Mouse (Mus musculus): Measurements from ENCODE around the gene Timm8a2.

Timm8a2 gene

DNA sequence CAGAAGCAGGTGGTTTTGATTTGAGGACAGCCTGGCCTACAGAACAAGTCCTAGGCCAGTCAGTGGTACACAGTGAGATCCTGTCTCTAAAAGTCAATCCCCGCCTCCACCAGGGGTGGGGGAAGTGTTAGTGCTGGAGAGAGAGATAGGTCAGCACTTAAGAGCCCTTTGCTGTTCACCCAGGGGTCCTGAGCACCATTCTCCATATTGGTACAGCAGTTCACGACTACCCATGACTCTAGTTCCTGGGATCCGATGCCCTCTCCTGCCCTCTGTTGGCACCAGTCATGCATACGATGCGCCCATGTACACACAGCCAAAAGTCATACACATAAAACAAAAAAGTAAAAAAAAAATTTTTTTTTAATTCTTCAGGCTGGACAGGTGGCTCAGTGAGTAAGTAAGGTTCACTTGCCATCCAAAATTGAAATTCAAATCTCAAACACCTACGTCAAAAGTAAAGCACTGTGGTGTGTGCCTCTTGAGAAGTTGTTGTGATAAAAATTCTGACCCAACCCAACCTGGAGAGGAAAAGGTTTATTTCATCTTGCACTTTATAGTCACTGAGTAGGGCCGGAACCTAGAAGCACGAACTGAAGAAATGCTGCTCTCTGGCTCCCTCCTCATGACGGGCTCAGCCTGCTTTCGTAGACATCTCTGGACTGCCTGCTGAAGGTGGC is 28.1 kb downstream of the Timm8a2 start:
- no peak for DNase-seq

DNA sequence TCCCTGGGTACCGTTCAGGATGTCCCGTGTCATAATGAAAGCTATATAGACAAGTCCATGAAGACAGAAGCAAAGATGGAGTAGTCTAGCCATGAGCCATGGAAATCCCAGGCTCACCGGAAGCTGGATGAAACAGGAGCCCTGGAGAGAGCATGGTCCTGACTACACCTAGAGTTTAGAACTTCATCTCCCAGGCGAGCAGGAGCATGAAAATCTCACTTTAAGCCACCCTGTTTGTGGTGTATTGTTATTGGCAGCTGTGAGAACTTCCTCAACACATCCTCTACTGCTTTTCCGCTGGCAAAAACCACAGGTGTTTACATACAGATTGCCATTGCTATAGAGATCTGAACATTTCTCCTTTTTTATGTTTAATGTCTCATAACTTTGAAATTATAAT is 29.1 kb downstream of the Timm8a2 start:
- no peak for DNase-seq

DNA sequence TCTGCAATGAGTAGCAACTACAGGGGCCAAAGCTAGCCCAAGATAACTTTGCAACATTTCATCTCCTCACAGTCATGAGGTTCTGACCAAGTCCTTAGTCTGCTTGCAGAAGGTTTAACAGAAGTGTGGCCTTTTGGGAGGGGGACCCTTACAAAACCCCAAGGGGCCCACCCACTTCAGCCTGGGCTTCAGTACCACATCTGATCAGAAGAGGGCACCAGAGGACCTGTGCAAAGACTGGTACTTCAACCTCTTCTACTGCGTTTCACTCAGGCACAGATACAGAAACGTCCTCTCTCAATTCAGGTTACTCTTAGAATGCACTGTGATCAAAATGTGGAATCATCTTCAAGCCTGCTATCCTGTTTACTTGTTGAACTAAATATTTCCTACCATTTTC is 30.0 kb downstream of the Timm8a2 start:
- DNase-seq, result peak; percentile 48 to 83

DNA sequence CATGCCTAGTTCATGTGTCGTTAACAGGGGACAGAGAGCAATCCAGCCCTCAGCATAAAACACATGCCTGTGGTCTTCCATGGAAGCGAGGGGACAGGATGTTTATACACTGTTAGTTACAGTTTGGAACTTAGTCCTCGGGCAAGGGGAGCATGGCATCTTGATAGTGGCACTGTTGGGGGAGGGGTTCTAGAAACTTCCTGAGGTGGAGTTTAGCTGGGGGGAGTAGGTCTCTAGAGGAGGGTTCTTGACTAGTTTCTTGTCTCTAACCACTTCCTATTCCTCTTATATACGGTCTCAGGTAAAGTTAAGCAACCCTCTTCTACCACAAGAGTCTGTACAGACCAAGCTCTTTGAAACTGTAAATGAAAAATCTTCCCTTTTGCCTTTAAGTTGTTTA is 31.8 kb downstream of the Timm8a2 start:
- no peak for DNase-seq

DNA sequence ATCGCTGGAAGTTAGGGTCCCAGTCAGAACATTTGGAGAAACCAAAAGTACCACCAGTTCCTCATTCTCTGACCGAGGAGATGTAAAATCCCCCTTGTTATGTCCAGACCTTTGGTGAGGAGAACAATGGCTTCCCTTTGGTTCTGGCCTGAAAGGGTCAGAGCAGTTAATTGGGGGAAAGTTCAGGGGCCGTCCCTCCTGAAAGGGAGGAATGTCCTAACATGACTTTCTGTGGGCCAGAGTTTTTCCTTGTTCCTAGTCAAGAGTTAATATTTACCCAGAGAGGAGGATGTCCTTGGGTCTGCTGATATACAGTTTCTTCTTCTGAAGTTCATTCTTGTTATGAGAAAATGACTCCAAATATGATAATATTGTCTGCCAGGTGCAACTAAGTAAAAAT is 33.6 kb downstream of the Timm8a2 start:
- DNase-seq, result peak; percentile 70 to 77

DNA sequence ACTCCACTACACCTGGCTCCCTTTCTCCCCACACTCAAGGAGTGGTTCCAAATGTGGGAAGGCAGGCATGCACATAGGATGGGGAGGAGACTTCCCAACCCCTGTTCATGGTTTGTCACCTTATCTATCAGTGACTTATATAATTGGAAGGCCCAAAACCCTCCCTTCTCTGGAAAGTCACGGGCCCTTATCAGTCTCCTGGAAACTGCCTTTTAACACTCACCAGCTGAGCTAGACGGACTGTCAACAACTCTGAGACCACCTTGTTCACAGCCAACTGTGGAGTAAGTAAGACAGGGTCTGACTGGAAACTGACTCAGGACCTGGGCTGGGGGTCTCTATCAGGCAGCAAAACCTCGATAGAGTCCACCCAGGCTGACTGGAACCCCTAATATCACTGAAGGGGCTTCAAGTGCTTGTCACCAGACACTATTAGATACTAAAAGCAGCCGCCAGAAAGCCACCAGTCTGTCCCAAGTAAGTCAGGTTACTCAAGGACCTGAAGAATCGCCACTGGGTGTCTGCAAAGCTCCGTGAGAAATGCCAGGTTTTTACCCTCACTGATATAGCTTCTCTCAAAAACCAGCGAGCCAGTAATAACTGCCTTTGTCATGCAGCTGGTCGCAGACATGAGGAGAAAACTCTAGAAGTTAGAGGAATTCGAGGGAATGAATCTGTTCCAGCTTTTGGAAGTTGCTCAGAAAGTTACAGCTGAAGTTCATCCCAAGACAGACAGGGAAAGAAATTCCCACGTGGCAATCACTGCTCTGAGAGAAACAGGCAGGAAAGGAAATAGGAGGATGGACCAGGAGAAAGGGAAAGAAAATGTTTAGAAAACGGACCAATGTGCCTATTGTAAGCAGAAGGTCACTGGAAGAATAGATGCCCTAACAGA is 34.6 kb downstream of the Timm8a2 start:
- DNase-seq, result peak in 1 of 2 experiments; percentile 35

DNA sequence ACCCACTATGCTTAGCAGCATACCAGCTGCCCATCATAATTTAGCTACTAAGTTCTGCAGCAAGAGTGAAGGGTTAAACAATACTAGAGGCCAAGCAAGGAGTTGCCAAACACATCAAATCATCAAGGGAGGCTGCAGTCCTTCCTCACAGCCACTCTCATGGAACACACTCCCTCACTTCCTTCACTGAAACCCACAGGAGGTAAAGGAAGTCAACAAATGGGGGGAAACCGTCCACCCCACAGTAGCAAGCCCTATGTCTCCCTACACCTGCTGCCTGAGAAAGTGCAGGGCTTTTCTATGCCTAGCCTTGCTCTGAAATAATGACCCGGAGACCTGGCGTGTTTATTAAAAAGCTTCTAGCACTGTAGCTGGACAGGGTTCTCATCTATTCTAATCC is 35.5 kb downstream of the Timm8a2 start:
- no peak for DNase-seq

DNA sequence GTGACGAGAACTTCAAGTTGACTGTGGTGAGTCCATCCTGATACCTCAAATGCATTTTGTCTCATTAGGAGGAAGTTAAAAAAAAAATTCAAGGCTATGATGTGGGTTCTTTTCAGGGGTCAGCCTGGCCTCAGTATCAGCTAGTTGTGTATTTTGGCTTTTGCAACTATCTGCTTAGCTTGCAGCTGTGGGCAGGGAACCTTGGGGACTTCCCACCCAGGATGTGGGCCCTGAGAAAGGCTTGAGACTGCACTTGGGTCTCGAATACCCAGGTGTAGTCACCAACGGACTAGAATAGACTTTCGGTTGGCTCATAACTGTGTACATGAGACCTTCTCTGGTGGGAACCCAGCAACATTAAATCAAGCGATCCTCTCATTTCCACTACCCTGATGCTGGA is 38.9 kb downstream of the Timm8a2 start:
- no peak for DNase-seq

DNA sequence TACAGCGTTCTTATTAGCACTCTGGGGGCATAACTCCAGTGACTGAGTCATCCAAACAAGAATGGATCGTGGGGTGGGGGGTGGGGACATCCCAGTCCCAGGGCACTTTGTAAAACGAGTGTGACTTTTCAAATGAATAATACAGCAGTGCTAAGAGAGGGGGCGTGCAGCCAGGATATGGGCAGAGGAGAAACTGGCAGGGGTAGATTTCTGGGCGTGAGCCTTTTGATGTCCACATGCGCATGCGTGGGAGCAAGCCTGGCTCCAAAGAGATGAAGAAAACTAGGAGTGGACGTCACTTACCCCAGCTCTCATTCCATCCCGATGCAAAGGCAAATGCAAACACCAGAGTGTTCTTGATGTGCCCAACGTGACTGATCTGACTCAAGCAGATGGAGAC is 39.9 kb downstream of the Timm8a2 start:
- no peak for DNase-seq

DNA sequence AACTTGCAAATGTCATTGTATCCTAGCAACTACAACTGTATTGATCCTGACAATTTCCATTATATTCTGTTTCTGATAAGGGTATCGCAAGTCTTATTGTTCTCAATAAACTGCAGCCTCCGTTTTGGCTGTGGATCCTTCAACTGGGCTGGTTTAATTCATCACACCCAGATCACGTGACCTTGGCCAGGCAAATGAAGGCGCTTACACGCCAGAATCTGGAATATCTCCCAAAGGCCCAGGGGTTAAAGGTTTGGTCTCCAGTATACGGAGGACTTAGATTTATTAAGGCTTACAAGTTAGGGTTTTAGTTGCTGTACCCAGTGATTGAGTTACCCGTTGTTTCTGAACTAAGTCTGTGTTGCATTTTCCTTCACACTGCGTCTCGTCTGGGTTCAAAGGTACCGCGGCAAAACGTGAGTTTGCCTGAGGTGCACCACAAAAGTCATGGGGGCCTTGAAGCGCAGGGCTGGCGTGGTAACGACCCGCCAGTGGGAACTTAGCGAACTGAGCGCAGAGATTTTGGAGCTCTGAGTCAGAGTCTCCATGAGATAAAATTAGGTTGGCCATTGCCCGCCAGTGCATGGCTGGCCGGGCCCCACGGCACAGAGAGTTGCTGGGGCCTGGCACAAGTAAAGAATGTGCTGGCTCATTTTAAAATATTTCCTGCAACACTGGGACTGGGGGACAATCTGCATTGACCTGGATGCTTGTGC is 41.2 kb downstream of the Timm8a2 start:
- peak; percentile 71 to 76 for DNase-seq

DNA sequence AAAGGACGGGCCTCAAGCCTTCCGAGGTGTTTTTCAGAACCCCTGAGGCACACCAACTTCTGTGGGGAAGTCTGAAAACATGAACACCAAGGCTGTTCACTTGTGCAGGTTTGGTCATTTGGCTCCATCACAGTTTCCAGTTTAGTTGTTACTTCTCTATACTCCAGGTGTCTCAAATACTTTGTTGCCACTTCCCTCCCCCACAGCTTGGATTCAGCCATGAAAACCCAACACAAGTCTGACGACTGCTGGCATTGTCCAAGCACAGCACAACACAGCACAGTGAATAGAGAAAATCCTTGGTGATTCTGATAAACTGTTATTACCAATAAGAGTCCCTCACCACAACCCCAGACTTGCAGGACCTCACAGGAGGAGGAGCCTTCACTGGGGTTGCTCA is 42.5 kb downstream of the Timm8a2 start:
- DNase-seq, result peak in 1 of 2 experiments; percentile 28

DNA sequence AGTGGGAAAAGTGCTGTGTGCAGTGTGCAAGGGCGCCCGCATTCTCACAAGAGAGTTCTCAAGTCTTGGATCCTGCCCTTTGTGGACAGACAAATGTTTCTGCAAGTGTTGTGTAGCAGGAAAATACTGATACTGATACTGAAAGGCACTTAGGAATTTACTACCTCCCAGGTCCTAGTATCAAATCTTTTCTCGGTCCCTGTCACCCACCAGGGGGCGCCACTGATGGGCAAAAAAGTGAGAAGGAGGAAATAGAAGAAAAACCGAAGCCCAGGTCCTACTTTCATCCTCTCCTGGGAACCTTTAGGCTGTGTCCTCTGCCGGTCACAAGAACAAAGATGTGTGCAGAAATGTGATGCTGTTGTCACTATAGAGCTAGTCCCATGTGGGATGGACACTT is 45.0 kb downstream of the Timm8a2 start:
- DNase-seq, result peak; percentile 60 to 90

DNA sequence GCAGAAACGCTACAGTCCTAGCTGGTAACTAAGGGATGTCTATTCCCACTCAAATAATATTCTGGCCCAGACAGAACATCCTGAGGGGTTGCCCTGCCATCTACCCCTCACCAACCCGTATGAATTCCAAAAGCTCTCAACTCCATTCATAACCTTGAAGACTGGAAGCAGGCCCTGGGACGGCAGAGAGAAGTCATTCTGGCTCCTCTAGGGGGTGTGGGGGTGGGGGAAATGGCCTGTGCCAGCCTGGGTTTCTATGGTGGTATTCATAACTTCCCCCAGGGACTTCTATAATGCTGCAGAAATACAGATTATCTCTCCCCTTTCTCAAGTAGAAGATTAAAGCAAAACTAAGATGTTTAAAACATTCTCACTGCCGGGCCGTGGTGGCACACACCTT is 45.4 kb downstream of the Timm8a2 start:
- DNase-seq, result no peak

DNA sequence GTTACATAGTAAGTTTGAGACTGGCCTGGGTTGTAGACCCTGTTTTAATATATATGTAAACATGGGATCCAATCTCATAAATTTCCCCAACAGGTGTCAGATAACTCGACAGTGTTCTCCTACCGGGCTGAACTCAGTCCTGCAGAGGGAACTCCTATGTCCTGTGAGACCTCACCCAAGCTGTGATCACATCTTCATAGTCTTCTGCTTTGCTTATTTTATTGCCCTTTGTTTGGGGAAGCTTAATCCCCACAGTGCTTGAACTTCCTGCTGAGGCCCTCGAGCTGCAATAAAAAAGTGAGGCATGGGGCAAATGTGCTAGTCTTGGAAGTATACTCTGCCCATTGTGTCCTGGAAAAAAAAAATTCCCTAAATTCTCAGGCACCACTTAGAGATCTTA is 46.8 kb downstream of the Timm8a2 start:
- no peak for DNase-seq

DNA sequence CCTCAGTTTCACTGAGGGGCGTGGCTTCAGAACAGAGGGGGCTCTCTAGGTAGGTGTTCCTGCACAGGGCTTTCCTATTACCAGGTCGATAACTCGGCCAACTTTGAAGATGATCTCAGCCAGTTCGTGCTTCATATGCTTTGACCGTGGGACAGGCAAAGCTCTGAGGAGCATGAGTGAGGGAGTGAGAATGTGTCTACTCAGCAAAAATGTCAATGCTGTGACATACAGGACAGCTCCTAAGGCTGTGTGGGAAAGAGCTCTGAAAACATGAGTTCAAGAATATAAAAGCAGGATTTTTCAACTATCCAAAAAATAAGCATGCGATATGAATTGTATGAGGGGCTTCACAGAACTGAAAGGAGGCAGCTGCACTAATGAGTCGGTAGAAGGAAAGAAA is 49.0 kb downstream of the Timm8a2 start:
- DNase-seq, result no peak

DNA sequence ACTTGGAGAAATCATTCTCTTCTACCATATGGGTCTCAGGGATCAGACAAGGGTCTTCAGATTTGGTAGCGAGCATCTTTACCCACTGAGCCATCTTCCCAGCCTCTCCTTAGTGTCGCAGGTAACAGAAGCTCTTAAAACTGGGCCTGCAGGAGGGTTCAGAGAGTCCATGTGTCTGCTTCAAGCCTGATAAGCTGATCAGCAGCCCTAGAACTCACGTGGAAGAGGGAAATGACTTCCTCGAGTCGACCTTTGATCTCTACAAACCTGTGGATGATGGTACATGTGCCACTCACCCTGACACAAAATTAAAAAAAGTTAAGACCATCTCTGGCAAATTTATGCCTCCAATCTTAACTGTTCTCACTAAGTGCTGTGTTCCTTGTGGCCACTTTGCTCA is 53.5 kb downstream of the Timm8a2 start:
- DNase-seq, result no peak

All from kidney, postnatal 36 days (tissue).